Mouse (Mus musculus): ENCODE measurements at regions not wholly inside any gene's neighbourhood (a gene's known extent, or its start where the extent isn't known, plus 50 kb on each side); places are given as distances from the start of the nearest gene placed in this dataset.

- Histone ChIP-seq H3K4me1 (replicated peaks; ENCODE audit: control insufficient read depth in 2 of 2, insufficient read depth in 2 of 2, low read length in 1 of 2) (no peaks in the 10 kb centered on the region), H3K9ac (replicated peaks) (no peak overlapping the region), H3K4me3 (ENCODE audit: insufficient read depth in 1 of 2, low read depth in 2 of 2, low read length in 2 of 2) (no peak overlapping the region), H3K27me3 (ENCODE audit: control insufficient read depth, insufficient read depth, low read length) (no peaks in the 10 kb centered on the region), H3K4me2 (ENCODE audit: low read depth) (no peak overlapping the region), H3K36me3 (replicated peaks; ENCODE audit: control insufficient read depth, insufficient read depth, low read depth) (no peaks in the 10 kb centered on the region), H3K9me3 (ENCODE audit: control insufficient read depth, low read length) (no peaks in the 10 kb centered on the region), H3K27ac (no peak overlapping the region)
- TF ChIP-seq EP300 (IDR thresholded peaks at IDR 0.05; ENCODE audit: low read depth): no peak
- no peak for TF ChIP-seq CTCF (IDR thresholded peaks at IDR 0.05; ENCODE audit: low read depth)
- WGBS (ENCODE audit: insufficient replicate concordance): 69% methylated on average over 2 of the region's 2 CpGs
- DNase-seq (ENCODE audit: low read depth in 3 of 3, low spot score in 3 of 3) (no peak), ATAC-seq (ENCODE audit: insufficient read depth) (no peak)
These were observed 149.3 kb upstream of the Kctd3 start for GRCm38 (mm10) chr1:189156906-189157305.

GRCm38 (mm10) chr1:189154376-189154775 lies 146.7 kb upstream of the Kctd3 start:
- Histone ChIP-seq H3K4me2 (ENCODE audit: low read depth) (no peak overlapping the region), H3K27me3 (ENCODE audit: control insufficient read depth, insufficient read depth, low read length) (no peaks in the 10 kb centered on the region), H3K36me3 (replicated peaks; ENCODE audit: control insufficient read depth, insufficient read depth, low read depth) (no peaks in the 10 kb centered on the region), H3K27ac (no peak overlapping the region), H3K4me3 (ENCODE audit: insufficient read depth in 1 of 2, low read depth in 2 of 2, low read length in 2 of 2) (no peak overlapping the region), H3K9ac (replicated peaks) (no peak overlapping the region), H3K4me1 (replicated peaks; ENCODE audit: control insufficient read depth in 2 of 2, insufficient read depth in 2 of 2, low read length in 1 of 2) (no peaks in the 10 kb centered on the region), H3K9me3 (ENCODE audit: control insufficient read depth, low read length) (no peaks in the 10 kb centered on the region)
- TF ChIP-seq EP300 (IDR thresholded peaks at IDR 0.05; ENCODE audit: low read depth) (no peak), CTCF (IDR thresholded peaks at IDR 0.05; ENCODE audit: low read depth) (no peak)
- 56% methylated on average over 2 of the region's 2 CpGs for WGBS (ENCODE audit: insufficient replicate concordance)
- ATAC-seq (ENCODE audit: insufficient read depth): no peak
- DNase-seq (ENCODE audit: low read depth in 3 of 3, low spot score in 3 of 3): no peak

GRCm38 (mm10) chr1:189153150-189153549 lies 145.5 kb upstream of the Kctd3 start:
- Histone ChIP-seq H3K36me3 (replicated peaks; ENCODE audit: control insufficient read depth, insufficient read depth, low read depth) (no peaks in the 10 kb centered on the region), H3K4me1 (replicated peaks; ENCODE audit: control insufficient read depth in 2 of 2, insufficient read depth in 2 of 2, low read length in 1 of 2) (no peaks in the 10 kb centered on the region), H3K27ac (no peak overlapping the region), H3K27me3 (ENCODE audit: control insufficient read depth, insufficient read depth, low read length) (no peaks in the 10 kb centered on the region), H3K4me2 (ENCODE audit: low read depth) (no peak overlapping the region), H3K9me3 (ENCODE audit: control insufficient read depth, low read length) (no peaks in the 10 kb centered on the region), H3K9ac (replicated peaks) (no peak overlapping the region), H3K4me3 (ENCODE audit: insufficient read depth in 1 of 2, low read depth in 2 of 2, low read length in 2 of 2) (no peak overlapping the region)
- TF ChIP-seq EP300 (IDR thresholded peaks at IDR 0.05; ENCODE audit: low read depth): no peak
- no peak for TF ChIP-seq CTCF (IDR thresholded peaks at IDR 0.05; ENCODE audit: low read depth)
- DNase-seq (ENCODE audit: low read depth in 3 of 3, low spot score in 3 of 3) (no peak), ATAC-seq (ENCODE audit: insufficient read depth) (no peak)
- WGBS (ENCODE audit: insufficient replicate concordance): 64% methylated on average over 10 of the region's 10 CpGs

- Histone ChIP-seq H3K4me3 (ENCODE audit: insufficient read depth in 1 of 2, low read depth in 2 of 2, low read length in 2 of 2) (no peak overlapping the region), H3K4me1 (replicated peaks; ENCODE audit: control insufficient read depth in 2 of 2, insufficient read depth in 2 of 2, low read length in 1 of 2) (no peaks in the 10 kb centered on the region), H3K36me3 (replicated peaks; ENCODE audit: control insufficient read depth, insufficient read depth, low read depth) (no peaks in the 10 kb centered on the region), H3K9ac (replicated peaks) (no peak overlapping the region), H3K27ac (no peak overlapping the region), H3K9me3 (ENCODE audit: control insufficient read depth, low read length) (no peaks in the 10 kb centered on the region), H3K4me2 (ENCODE audit: low read depth) (no peak overlapping the region), H3K27me3 (ENCODE audit: control insufficient read depth, insufficient read depth, low read length) (no peaks in the 10 kb centered on the region)
- 79% methylated on average over 9 of the region's 9 CpGs for WGBS (ENCODE audit: insufficient replicate concordance)
- no peak for ATAC-seq (ENCODE audit: insufficient read depth)
- DNase-seq (ENCODE audit: low read depth in 3 of 3, low spot score in 3 of 3): no peak
- no peak for TF ChIP-seq CTCF (IDR thresholded peaks at IDR 0.05; ENCODE audit: low read depth)
- TF ChIP-seq EP300 (IDR thresholded peaks at IDR 0.05; ENCODE audit: low read depth): no peak
These were observed 135.4 kb upstream of the Kctd3 start for GRCm38 (mm10) chr1:189142982-189143451.

- Histone ChIP-seq H3K4me2 (ENCODE audit: low read depth) (no peak overlapping the region), H3K4me1 (replicated peaks; ENCODE audit: control insufficient read depth in 2 of 2, insufficient read depth in 2 of 2, low read length in 1 of 2) (no peaks in the 10 kb centered on the region), H3K36me3 (replicated peaks; ENCODE audit: control insufficient read depth, insufficient read depth, low read depth) (no peaks in the 10 kb centered on the region), H3K9me3 (ENCODE audit: control insufficient read depth, low read length) (no peaks in the 10 kb centered on the region), H3K27ac (no peak overlapping the region), H3K27me3 (ENCODE audit: control insufficient read depth, insufficient read depth, low read length) (no peaks in the 10 kb centered on the region), H3K4me3 (ENCODE audit: insufficient read depth in 1 of 2, low read depth in 2 of 2, low read length in 2 of 2) (no peak overlapping the region), H3K9ac (replicated peaks) (no peak overlapping the region)
- ATAC-seq (ENCODE audit: insufficient read depth) (no peak), DNase-seq (ENCODE audit: low read depth in 3 of 3, low spot score in 3 of 3) (no peak)
- TF ChIP-seq CTCF (IDR thresholded peaks at IDR 0.05; ENCODE audit: low read depth): no peak
- TF ChIP-seq EP300 (IDR thresholded peaks at IDR 0.05; ENCODE audit: low read depth): no peak
- WGBS (ENCODE audit: insufficient replicate concordance): 58% methylated on average over 7 of the region's 7 CpGs
These were observed 134.9 kb upstream of the Kctd3 start for GRCm38 (mm10) chr1:189142551-189142950.
